In genomic region chr19:30124999-30125669, GRCm38 (mm10) we compare ENCODE assay signal across 10 mouse cellular contexts. TPM values are rescaled to one million over a fixed set of nuclear protein-coding genes. Genes with fewer than 3 reads are reported as not detected.
A peak's percentile ranks its signal among the peaks of the same experiment; 100 is the strongest.
DNase-seq lines count a peak whose midpoint lies in the region; ATAC-seq lines count a peak whose summit lies in the region.
"Had no signal": no experiment of that assay in that cellular context is flagged by ENCODE, and none has a peak within 500 bp of the region (broad histone marks: within the 10 kb centered on the region; RNA-seq: fewer than 3 reads in every experiment).

No protein-coding gene starts in this region.

- no peaks in the 10 kb centered on the region for H3K27me3 ChIP-seq in midbrain, embryonic 12.5 days
- H3K27me3 ChIP-seq in midbrain, embryonic 10.5 days (ENCODE audit: low read depth, poor library complexity, severe bottlenecking), result no peaks in the 10 kb centered on the region
- no peaks in the 10 kb centered on the region for H3K27me3 ChIP-seq in heart, embryonic 14.5 days (ENCODE audit: control insufficient read depth, insufficient read depth, low read length)
- no peaks in the 10 kb centered on the region for H3K27me3 ChIP-seq in stomach, embryonic 15.5 days (replicated peaks)
- H3K27me3 ChIP-seq: embryonic facial prominence, embryonic 15.5 days; kidney, embryonic 15.5 days had no signal

- H3K27ac ChIP-seq in midbrain, embryonic 12.5 days (replicated peaks), result peak overlapping the region; percentile 35
- no peak overlapping the region for H3K27ac ChIP-seq in midbrain, embryonic 10.5 days (replicated peaks)
- peak overlapping the region in 1 of 2 experiments; percentile 2; a peak in 1 of 4 replicates for H3K27ac ChIP-seq in heart, embryonic 14.5 days (replicated peaks in 1 of 2; ENCODE audit: control insufficient read depth in 1 of 2, insufficient read depth in 1 of 2, low read depth in 2 of 2, low read length in 2 of 2)
- H3K27ac ChIP-seq in stomach, embryonic 15.5 days, result peak overlapping the region; percentile 61; the same call in 1 of the 2 replicates
- H3K27ac ChIP-seq: embryonic facial prominence, embryonic 15.5 days; kidney, embryonic 15.5 days had no signal

- no peaks in the 10 kb centered on the region for H3K36me3 ChIP-seq in midbrain, embryonic 12.5 days
- H3K36me3 ChIP-seq in midbrain, embryonic 10.5 days, result peaks cover 44% of the 10 kb centered on the region
- H3K36me3 ChIP-seq in heart, embryonic 14.5 days (ENCODE audit: control insufficient read depth, insufficient read depth, low read length), result no peaks in the 10 kb centered on the region
- no peaks in the 10 kb centered on the region for H3K36me3 ChIP-seq in stomach, embryonic 15.5 days
- H3K36me3 ChIP-seq: embryonic facial prominence, embryonic 15.5 days; kidney, embryonic 15.5 days had no signal

- H3K4me1 ChIP-seq in midbrain, embryonic 12.5 days, result peaks cover 13% of the 10 kb centered on the region
- peaks cover 17% of the 10 kb centered on the region for H3K4me1 ChIP-seq in midbrain, embryonic 10.5 days
- peaks cover 3 to 9% of the 10 kb centered on the region in 2 experiments; a peak in 3 of 4 replicates for H3K4me1 ChIP-seq in heart, embryonic 14.5 days (ENCODE audit: control insufficient read depth in 2 of 2, insufficient read depth in 2 of 2, low read length in 2 of 2)
- H3K4me1 ChIP-seq in stomach, embryonic 15.5 days, result 0 out of 2 replicates have a peak, but pooled peaks cover 2% of the 10 kb centered on the region
- H3K4me1 ChIP-seq: embryonic facial prominence, embryonic 15.5 days; kidney, embryonic 15.5 days had no signal

- no peaks in the 10 kb centered on the region for H3K9me3 ChIP-seq in midbrain, embryonic 12.5 days
- no peaks in the 10 kb centered on the region for H3K9me3 ChIP-seq in midbrain, embryonic 10.5 days (replicated peaks)
- no peaks in the 10 kb centered on the region for H3K9me3 ChIP-seq in heart, embryonic 14.5 days (ENCODE audit: control insufficient read depth, low read length)
- H3K9me3 ChIP-seq in stomach, embryonic 15.5 days, result no peaks in the 10 kb centered on the region
- H3K9me3 ChIP-seq: embryonic facial prominence, embryonic 15.5 days; kidney, embryonic 15.5 days had no signal

- no peak for ATAC-seq in midbrain, embryonic 12.5 days (ENCODE audit: low FRiP score, low read depth)
- ATAC-seq in heart, embryonic 14.5 days (ENCODE audit: insufficient number of reproducible peaks, insufficient read depth, low FRiP score, low read depth), result peak; percentile 52
- ATAC-seq in stomach, embryonic 15.5 days (ENCODE audit: insufficient read depth, low FRiP score, low read depth), result peak; percentile 83

- no peak overlapping the region for H3K4me2 ChIP-seq in midbrain, embryonic 12.5 days (replicated peaks)
- H3K4me2 ChIP-seq in heart, embryonic 14.5 days (ENCODE audit: low read length), result peak overlapping the region; percentile 4; the same call in 1 of the 2 replicates
- H3K4me2 ChIP-seq in stomach, embryonic 15.5 days, result no peak overlapping the region
- H3K4me2 ChIP-seq: embryonic facial prominence, embryonic 15.5 days; kidney, embryonic 15.5 days had no signal

- 53% methylated on average over 7 of the region's 7 CpGs for WGBS in midbrain, embryonic 12.5 days
- WGBS in midbrain, embryonic 10.5 days, result 81% methylated on average over 7 of the region's 7 CpGs
- WGBS in heart, embryonic 14.5 days, result 20% methylated on average over 7 of the region's 7 CpGs
- WGBS in stomach, embryonic 15.5 days, result 53% methylated on average over 7 of the region's 7 CpGs

- H3K9ac ChIP-seq in midbrain, embryonic 12.5 days (replicated peaks), result no peak overlapping the region
- H3K9ac ChIP-seq in heart, embryonic 14.5 days (ENCODE audit: low read length), result no peak overlapping the region
- H3K9ac ChIP-seq in stomach, embryonic 15.5 days, result no peak overlapping the region
- H3K9ac ChIP-seq: embryonic facial prominence, embryonic 15.5 days; kidney, embryonic 15.5 days had no signal

- DNase-seq in midbrain, embryonic 10.5 days (ENCODE audit: low spot score), result no peak
- peak; percentile 44 for DNase-seq in adipocyte (ENCODE audit: low spot score)
- no peak for DNase-seq in thymus, postnatal 36 days
- no peak for DNase-seq in frontal cortex, adult 2 months (ENCODE audit: extremely low spot score in 1 of 2, low spot score in 1 of 2)
- DNase-seq: lung, adult 2 months had no signal

- H3K4me3 ChIP-seq in midbrain, embryonic 12.5 days, result no peak overlapping the region
- no peak overlapping the region for H3K4me3 ChIP-seq in midbrain, embryonic 10.5 days
- no peak overlapping the region for H3K4me3 ChIP-seq in heart, embryonic 14.5 days (ENCODE audit: control insufficient read depth in 1 of 2, insufficient read depth in 1 of 2, low read depth in 1 of 2, low read length in 2 of 2)
- no peak overlapping the region for H3K4me3 ChIP-seq in stomach, embryonic 15.5 days (replicated peaks)
- H3K4me3 ChIP-seq: embryonic facial prominence, embryonic 15.5 days; kidney, embryonic 15.5 days had no signal

RNA-seq across cellular contexts. Expression of gene Gldc, which starts 50.1 kb away (rescaled TPM):
- polyA plus RNA-seq in midbrain, embryonic 12.5 days (2016; fragmentation: Nextera tagmentation; extraction: Ambion mirVana), result 21.7 and 28.3 TPM in 2 replicates
- 24.7 and 26.0 TPM in 2 replicates for polyA plus RNA-seq in midbrain, embryonic 10.5 days (2016; fragmentation: Nextera tagmentation; extraction: Ambion mirVana)
- polyA plus RNA-seq in heart, embryonic 14.5 days (2014; fragmentation: Nextera tagmentation; extraction: Ambion mirVana), result 1.0 and 1.7 TPM in 2 replicates
- 4.7 and 5.3 TPM in 2 replicates for polyA plus RNA-seq in stomach, embryonic 15.5 days (2015; fragmentation: Nextera tagmentation; extraction: Ambion mirVana)
- 33.1 and 36.5 TPM in 2 replicates for polyA plus RNA-seq in frontal cortex, adult 2 months (2012; rRNA removed)
